Mouse (Mus musculus): ENCODE results near the gene Capns1. TPM values are rescaled to one million over a fixed set of nuclear protein-coding genes. Genes with fewer than 3 reads are reported as not detected.
"Not testable (repeated sequence)": the region's sequence is repeated elsewhere in the genome, so short reads cannot be mapped to it uniquely, and the experiment has no call there.

Capns1 gene
- polyA plus RNA-seq (2017; shearing (Covaris generic)) = 10 to 100 TPM; 49.8 to 68.7 TPM

DNA sequence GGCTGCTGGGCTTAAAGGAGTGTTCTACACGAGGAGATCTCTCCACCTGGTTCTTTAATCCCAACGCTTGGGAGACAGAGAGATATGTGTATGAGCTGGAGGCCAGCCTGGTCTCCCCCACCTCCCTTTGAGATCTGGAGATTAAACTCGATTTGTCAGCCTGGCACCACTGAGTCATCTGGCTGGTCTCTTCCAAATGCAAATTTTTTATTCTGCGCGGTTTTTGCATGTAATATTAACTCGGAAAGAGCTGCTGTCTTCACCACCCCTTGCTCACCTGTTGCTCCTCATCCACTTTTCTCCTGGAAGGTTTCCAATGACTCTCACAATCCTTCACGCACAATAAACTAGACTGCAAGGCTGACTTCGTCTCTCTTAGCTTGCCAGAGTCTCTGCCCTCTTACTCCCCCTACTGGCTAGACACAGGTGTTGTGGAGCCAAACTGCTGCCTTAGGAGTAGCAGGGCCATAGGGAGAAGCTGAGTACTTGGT lies at the start of gene Capns1:
Gene Capns1, minus strand, starts transcription at position 331 of the 491 bp plus-strand sequence.
- peak; percentile 67 for ATAC-seq

DNA sequence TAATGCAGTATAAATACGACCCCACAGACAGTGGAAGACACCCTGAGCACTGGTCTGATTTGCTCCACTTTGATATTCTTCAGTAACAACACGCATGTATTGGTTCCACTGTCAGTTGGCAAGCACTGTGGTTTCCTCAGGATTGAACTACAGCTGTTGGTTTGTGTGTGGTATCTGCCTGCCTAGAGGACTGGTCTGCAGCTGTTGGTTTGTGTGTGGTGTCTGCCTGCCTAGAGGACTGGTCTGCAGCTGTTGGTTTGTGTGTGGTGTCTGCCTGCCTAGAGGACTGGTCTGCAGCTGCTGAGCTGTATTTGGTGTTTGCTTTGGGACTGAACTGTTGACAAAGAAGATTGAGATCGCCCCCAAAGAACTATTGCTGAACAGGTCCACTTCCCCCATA lies 38.8 kb upstream of the Capns1 start:
- not testable (repeated sequence) for ATAC-seq

DNA sequence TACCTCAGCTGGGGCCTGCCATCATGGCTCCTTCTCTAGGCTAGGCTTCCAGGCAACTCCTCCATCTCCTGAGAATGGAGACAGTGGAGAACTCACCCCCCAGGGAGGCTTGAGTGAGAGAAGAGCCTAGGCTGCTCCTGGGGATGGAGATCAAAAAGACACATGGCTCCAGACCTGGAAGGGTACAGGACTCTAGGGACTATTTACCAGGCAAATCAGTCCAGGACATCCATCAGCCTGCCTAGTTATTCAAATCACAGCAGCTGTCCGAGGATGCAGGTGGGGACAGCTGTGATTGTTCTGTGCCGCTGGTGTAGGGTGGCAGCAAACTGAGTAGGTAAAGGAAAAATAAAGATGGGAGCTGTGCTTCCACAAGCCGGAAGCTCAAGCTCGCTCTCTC lies 37.0 kb upstream of the Capns1 start, which contains the start of gene Ovol3:
Gene Ovol3, minus strand, starts transcription at position 101 of the 400 bp plus-strand sequence.
- no peak for ATAC-seq

DNA sequence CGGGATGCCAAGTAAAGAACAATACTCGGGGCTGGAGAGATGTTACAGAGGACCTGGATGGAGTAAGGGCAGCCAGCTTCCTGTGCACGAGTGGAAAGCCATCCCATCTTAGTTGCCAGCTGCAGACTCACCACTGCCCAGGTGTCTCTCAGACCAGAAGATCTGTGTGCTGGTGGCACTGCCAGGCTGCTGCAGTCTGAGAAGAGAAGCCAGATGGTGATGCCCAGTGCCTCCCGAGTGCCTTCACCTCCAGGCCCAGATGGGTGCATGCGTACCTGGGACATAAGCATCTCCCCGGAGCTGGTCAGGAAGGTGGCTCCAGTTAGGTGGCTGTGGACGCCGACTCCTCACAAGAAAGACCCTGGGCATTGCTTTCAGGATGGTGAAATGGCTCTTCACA lies 36.5 kb upstream of the Capns1 start:
- ATAC-seq = no peak

DNA sequence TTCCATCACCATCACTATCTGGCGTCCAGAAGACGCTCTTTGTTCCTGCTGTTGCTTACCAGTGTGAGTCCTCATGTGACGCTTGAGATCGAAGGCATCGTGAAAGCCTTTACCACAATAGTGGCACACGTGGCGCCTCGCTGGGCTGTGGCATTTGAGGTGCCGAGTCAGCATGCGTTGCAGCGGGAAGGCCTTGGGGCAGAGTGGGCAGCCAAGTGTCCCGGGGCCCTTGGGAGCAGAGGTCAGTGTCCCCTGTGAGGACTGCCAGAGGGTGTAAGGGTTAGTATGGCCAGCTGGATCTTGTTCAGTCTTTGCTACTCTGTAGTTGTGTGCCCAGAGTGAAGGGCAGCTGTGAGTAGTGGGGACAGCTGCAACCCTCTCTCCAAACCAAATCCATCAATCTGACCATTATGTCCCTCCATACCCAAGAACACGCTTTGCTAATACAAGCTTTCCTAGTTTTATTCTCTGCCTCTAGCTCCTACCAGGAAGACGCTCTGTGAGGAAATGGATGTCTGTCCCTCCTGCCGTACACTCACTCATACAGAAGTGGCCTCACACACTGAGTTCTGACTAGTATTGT lies 35.8 kb upstream of the Capns1 start:
- no peak for ATAC-seq

DNA sequence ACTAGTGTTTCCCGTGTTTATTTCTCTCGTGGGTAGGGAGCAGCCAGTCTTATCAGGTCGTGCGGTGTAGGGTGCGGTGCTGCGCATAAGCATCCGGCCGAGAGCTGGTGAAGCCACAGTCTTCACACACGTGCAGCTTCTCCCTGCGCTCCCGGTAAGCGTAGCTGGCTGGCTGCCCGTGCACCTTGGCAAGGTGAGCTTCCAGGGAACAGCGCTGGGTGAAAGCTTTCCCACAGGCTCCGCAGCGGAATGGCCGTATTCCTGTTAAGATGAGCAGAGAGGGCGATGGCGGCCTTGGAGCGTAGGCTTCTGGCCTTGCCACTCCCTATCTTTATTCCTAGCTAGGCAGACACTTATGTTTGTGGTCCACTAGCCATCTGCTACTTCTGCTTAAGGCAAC lies 34.8 kb upstream of the Capns1 start:
- ATAC-seq = no peak

DNA sequence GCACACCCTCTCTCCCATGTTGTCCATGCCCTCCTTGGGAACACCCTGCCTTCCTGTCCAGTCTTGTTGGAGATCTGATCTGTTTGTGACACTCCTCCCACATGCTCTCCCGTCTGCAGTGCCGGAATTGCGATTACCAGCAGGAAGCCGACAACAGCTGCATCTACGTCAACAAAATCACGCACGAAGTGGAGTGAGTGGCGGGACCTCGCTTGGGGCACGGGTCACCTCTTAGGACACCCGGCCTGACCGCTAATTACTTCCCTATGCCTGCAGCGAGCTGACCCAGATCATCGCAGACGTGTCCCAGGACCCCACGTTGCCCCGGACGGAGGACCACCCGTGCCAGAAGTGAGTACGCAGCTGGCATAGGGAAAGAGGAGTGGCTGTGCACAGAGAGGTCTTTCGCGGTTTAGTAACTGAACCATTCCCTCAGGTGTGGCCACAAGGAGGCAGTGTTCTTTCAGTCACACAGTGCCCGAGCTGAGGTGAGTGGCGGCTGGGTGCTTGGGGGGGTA lies 34.1 kb upstream of the Capns1 start:
- no peak for ATAC-seq

DNA sequence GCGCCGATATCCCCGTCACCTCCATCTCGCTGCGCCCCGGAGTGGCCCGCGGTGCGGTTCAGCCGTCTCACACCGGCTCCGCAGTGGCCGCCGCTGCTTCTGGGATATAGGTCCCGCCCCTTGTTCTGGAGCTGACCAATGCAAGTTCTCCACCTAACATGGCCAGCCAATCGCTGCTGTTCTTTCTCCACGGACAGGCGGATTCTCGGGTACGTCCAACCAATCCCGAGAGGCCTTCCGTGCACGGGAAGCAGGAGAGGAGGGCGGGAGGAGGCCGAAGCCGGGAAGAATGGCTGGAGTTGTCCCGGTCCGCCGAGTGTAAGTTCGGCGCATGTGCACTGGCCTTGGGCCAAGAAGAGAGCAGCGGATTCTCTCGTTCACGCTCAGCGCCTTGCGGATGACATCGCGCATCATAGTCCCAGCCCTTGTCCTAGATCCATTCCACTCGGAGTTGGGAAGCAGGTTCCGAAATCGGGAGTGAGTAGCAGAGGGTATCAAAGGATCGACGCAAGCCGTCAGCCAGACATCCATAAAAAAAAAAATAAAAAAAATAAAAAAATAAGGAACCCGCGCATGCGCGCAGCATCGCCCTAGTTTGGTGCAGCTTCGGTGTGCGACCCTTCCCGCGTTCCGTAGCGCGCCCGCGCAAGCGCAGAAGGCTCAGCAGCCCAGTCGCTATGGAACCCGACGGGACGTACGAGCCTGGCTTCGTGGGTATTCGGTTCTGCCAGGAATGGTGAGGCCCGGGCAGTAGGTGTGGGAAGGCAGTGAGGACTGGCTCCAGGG lies 33.3 kb upstream of the Capns1 start, which contains the start of the genes Polr2i and Tbcb:
Gene Polr2i, plus strand, starts transcription at position 280 of the 786 bp plus-strand sequence.
Gene Tbcb, minus strand, starts transcription at position 604 of the 786 bp plus-strand sequence.
- ATAC-seq = peak; percentile 96

DNA sequence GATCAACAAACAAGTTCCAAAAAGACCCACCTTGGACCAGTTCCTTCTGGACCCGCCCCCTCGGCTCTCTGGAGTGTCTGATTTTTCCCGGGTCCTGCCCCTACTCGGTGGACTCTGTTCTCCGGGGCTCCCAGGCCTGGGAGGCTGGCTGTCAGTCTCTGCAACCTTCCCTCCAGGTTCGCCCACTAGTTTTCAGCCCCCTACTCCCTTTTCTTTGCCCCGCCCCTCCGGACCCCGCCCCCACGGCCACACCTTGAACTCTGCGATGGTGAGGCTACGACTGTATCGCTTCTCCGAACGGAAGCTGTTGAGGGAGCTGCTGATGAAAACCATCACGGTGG lies 32.7 kb upstream of the Capns1 start:
- ATAC-seq = no peak

DNA sequence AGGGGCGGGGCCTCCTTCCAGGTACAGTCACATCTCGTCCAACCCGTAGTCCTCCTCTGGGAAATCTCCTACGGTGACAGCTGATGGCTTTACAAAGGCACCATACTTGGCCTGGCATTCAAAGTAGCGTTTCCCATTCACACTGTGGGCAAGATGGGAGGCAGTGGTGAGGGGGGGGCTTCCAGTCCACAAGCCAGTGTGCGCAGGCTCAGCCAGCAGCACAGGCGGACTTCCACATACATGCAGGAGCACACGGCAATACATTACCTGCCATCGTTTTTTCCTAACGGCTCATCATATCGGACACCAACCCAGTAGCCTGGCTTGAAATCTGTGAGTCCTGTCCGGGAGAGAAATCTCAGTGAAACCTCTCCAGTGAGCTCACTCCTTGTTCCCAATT lies 25.6 kb upstream of the Capns1 start:
- ATAC-seq = no peak

DNA sequence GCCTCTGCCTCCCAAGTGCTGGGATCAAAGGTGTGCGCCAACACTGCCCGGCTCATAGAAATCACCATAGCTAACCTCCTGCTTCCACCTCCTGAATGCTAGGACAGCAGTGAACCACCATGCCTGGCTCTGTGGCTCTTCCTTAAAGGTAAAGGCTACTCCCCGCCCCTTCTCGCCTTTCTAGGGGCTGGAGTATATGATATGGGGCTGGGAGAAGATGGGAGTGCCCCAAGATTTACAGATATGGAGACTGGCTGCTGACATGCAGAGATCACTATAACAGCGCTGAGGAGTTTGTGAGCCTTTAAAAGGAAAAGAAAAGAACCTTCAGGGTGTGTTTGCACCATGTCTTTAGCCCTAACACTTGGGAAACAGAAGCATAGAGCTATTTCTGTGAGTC lies 23.6 kb upstream of the Capns1 start:
- no peak for ATAC-seq

DNA sequence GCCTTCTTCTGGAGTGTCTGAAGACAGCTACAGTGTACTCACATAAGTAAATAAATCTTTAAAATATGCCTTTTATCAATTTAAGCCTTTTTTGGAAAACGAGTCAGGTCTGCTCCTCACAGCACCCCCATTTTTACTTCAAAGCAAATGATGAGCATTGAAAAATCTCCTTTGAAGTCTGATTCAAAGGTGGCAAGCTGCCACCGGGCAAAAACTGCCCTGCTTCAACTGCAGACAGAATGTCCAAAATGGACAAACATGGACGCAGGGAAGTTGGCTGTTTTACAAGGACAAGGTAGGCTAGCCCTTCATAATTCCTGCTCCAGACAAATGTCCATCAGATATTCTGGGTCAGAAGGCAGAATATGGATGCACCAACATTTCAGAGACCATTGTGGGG lies 22.8 kb upstream of the Capns1 start:
- ATAC-seq = no peak

DNA sequence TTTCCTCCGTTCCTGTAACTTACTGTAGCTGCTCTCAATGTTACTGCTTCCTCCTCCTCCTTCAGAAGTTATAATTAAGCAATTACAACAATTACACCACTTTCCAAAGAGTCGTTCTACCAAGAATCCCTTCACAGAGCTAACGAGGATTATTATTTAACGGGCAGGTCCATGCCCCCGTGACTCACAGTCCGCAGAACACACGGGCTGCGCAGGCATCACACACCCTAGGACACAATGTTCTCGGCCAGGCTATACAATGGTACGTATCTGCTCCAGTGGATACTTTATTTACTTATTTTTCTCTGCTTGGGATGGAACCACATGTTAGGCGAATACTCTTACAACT lies 21.4 kb upstream of the Capns1 start:
- no peak for ATAC-seq

DNA sequence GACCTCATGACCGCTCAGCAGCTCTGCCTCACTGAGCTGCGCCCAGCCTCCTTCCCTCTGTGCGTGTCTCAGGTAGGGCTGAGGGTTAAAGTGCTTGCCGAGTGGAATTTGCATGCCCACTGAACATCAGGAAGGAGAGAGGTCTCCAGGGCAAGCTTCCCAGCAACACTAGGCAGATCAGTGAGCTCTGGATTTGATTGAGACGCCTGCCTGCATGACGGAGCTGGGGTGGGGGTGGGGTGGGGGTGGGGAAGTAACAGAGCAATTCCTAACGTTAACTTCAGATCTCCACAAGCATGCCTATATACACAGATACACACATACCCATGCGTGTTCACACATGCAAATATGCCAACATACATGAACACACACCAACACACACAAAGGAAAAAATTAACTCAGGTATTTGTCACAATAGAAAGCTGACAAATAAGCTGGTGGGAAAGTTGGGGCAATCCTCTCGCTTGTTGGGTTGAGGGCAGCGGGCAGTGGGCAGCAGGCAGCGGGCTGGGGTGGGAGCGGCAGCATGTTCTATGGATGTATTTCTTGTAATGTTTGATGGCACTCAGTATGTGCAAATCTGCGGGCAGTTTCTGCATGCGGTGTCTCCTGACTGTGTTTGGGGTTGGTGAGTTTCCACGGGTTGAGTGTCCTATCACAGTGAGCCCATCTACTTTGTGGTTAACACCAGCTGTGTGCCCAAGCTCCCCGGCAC lies 20.8 kb upstream of the Capns1 start:
- ATAC-seq = peak; percentile 39

DNA sequence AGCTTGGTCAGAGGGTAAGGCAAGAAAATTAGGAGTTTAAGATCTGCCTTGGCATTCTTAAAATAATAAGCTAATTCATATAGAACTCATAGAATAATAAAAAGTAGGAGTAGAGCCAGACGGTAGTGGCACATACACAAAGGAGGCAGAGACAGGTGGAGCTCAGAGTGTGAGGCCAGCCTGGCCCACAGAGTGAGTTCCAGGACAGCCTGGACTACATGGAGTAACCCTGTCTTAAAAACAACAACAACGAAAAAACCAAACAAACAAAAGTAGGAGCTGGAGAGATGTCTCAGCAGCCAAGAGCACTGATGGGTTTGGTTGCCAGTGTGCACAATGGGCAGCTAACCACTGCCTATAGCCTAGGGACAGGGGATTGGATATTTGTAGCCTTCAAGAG lies 18.7 kb upstream of the Capns1 start:
- no peak for ATAC-seq

DNA sequence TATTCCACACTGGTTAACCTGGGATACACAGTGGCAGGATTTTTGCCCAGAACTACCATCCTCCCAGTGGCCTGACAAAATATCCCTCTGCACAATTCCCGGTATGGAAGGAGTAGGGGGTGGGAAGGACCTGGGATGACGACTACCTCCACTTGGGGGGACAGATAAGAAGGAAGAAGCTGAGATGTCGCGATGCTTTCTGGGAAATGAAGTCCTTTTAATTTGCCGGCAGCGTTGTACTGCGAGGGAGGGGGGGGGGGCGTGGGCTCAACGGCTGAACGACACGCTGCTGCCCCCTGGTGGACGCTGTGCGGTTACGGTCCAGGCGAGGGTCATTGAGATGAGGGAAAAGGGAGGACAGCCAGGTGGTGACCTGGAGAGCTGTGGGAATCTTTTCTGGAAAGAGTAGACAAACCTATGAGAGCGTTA lies 18.1 kb upstream of the Capns1 start:
- ATAC-seq = peak; percentile 70

DNA sequence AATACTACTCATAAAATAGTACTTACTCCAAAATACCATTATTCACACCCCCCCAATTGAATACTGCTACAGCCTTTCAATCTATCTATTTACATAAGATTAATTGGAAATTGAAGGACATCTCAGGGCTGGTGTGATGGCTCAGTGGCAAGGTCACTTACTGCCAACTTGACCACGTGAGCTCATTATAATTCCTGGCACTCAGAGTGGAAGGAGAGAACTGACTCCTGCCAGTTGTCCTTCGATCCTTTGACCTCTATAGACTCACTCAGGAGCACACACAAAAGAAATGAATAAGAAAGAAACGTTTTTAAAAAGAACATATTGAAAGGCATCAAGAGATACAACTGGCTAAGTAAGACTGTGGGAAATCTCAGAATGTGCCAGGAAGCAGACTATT lies 17.3 kb upstream of the Capns1 start:
- no peak for ATAC-seq

DNA sequence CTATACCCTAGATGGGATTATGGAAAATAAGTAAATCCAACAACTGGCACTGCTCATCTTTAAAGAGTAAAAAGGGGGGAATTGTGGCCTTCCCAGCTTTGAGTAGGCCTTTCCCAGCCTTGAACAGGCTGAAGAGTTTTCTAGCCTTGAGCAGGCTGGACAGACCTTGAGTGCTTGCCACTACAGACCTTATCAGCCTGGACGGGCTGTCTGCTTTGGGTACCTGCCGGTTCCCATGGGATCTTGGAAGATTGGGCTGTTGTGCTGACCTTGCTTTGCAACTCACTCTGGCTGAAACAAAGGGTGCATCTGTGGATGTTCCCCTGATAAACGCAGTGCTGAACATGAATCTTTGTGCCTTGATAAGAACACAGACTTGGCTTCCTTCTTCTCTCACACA lies 15.3 kb upstream of the Capns1 start:
- no peak for ATAC-seq

DNA sequence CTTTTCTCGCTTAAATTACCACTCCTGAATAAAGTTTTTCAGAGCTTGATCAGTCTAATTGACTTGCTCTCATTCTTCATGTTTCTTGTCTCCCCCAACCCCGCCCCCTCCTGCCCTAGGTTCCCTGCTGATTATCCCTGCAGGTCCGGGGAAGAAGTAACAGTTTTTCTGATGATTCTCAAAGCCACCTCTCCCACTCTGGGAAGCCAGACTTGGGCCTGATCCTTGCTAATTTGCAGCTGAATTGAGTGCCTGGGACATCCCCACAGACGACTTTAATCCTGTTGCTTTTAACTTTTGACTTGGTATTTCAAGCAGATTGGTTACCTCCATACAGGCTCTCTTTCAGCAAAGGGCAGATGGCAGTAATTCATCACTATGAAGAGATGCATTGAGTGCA lies 12.4 kb upstream of the Capns1 start:
- ATAC-seq = no peak

DNA sequence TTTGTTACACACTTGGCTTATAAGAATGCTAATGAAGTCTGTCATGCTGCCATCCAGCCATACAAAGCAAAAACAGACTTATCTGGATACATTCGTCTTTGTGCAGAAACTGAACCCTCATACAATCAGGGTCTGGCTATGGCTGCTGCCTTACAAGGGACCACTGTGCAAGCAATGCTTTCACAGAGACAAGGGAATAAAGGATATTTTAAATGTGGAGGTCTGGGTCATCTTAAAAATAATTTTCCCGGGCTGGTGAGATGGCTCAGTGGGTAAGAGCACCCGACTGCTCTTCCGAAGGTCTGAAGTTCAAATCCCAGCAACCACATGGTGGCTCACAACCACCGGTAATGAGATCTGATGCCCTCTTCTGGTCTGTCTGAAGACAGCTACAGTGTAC lies 7.8 kb upstream of the Capns1 start:
- ATAC-seq = not testable (repeated sequence)

DNA sequence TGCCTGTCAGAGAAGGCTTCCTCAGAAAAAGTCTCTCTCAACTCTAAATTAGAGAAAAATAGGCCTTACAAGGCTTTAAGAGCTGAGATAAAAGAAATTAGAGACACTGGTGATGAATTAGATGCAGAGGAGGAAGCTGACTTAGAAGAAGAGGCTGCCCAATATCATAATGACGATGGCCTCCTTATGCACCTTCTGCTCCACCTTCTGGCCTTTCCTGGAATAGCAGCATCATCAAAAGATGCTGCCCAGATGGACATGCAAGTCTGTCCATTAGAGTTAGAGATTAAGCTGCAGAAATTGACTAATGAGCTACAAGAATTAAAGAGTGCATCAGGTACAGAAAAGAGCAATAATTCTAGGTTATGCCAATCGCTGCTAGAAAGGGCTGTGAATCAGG lies 6.8 kb upstream of the Capns1 start:
- ATAC-seq = peak; percentile 72

DNA sequence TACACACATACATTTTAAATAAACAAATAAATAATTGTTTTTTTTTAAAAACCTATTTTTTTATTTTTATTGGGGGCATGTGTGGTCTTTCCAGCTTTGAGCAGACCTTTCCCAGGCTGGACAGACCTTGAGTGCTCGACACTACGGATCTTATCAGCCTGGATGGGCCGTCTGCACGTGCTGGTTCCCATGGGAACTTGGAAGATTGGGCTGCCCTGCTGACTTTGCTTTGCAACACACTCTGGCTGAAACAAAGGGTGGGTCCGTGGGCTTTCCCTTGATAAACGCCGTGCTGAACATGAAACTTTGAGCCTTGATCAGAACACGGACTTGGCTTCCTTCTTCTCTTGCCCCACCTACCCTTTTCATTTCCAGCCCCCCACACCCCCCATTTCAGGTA lies 5.8 kb upstream of the Capns1 start:
- no peak for ATAC-seq

Data from CD4-positive, CD25-positive, alpha-beta regulatory T cell, adult 4 months (primary cell).